Mouse (Mus musculus): Measurements from ENCODE around the gene Tas2r110. TPM values are rescaled to one million over a fixed set of nuclear protein-coding genes. Genes with fewer than 3 reads are reported as not detected.

Gene Tas2r110
- polyA plus RNA-seq (2012; rRNA removed) = not detected in 2 replicates

GRCm38 (mm10) chr6:132867708-132868107, at the start of gene Tas2r110:
Gene Tas2r110, plus strand, starts transcription at chr6:132868008.

GRCm38 (mm10) chr6:132846842-132847241, 21.0 kb upstream of the Tas2r110 start, which contains the start of gene Tas2r123:
Gene Tas2r123, plus strand, starts transcription at chr6:132847142.

GRCm38 (mm10) chr6:132855138-132855537, 12.7 kb upstream of the Tas2r110 start, which contains the start of gene Tas2r116:
Gene Tas2r116, plus strand, starts transcription at chr6:132855438.

GRCm38 (mm10) chr6:132892711-132893110, 24.9 kb downstream of the Tas2r110 start, which contains the start of gene Tas2r113:
Gene Tas2r113, plus strand, starts transcription at chr6:132893011.

GRCm38 (mm10) chr6:132909351-132909750, 41.5 kb downstream of the Tas2r110 start, which contains the start of gene Tas2r125:
Gene Tas2r125, plus strand, starts transcription at chr6:132909651.

Other genes starting within 250 kb of the Tas2r110 start
- gene A630073D07Rik, start 216.5 kb upstream of the Tas2r110 start, polyA plus RNA-seq (2012; rRNA removed) = not detected in 2 replicates
- gene Tas2r120, start 211.1 kb upstream of the Tas2r110 start, polyA plus RNA-seq (2012; rRNA removed) = not detected in 2 replicates
- gene Tas2r121, start 167.0 kb upstream of the Tas2r110 start, polyA plus RNA-seq (2012; rRNA removed) = not detected in 2 replicates
- gene Tas2r122, start 156.1 kb upstream of the Tas2r110 start, polyA plus RNA-seq (2012; rRNA removed) = not detected in 2 replicates
- not detected in 2 replicates for gene Tas2r115, start 130.0 kb upstream of the Tas2r110 start, polyA plus RNA-seq (2012; rRNA removed)
- not detected in 2 replicates for gene Tas2r124, start 113.3 kb upstream of the Tas2r110 start, polyA plus RNA-seq (2012; rRNA removed)
- not detected in 2 replicates for gene Tas2r102, start 105.9 kb upstream of the Tas2r110 start, polyA plus RNA-seq (2012; rRNA removed)
- gene Tas2r136, start 89.8 kb upstream of the Tas2r110 start, polyA plus RNA-seq (2012; rRNA removed) = not detected in 2 replicates
- not detected in 2 replicates for gene Tas2r117, start 65.2 kb upstream of the Tas2r110 start, polyA plus RNA-seq (2012; rRNA removed)
- gene Tas2r123, start 20.9 kb upstream of the Tas2r110 start, polyA plus RNA-seq (2012; rRNA removed) = not detected in 2 replicates
- gene Tas2r116, start 12.6 kb upstream of the Tas2r110 start, polyA plus RNA-seq (2012; rRNA removed) = not detected in 2 replicates
- not detected in 2 replicates for gene Tas2r113, start 25.0 kb downstream of the Tas2r110 start, polyA plus RNA-seq (2012; rRNA removed)
- gene Tas2r125, start 41.6 kb downstream of the Tas2r110 start, polyA plus RNA-seq (2012; rRNA removed) = not detected in 2 replicates
- not detected in 2 replicates for gene Tas2r129, start 83.1 kb downstream of the Tas2r110 start, polyA plus RNA-seq (2012; rRNA removed)
- not detected in 2 replicates for gene Tas2r131, start 89.9 kb downstream of the Tas2r110 start, polyA plus RNA-seq (2012; rRNA removed)
- not detected in 2 replicates for gene Tas2r109, start 113.0 kb downstream of the Tas2r110 start, polyA plus RNA-seq (2012; rRNA removed)
- gene Tas2r103, start 169.1 kb downstream of the Tas2r110 start, polyA plus RNA-seq (2012; rRNA removed) = not detected in 2 replicates
- gene Tas2r140, start 187.8 kb downstream of the Tas2r110 start, polyA plus RNA-seq (2012; rRNA removed) = not detected in 2 replicates
- gene Smim10l1, start 236.9 kb downstream of the Tas2r110 start, polyA plus RNA-seq (2012; rRNA removed) = 7.7 and 9.3 TPM in 2 replicates

Data from liver, embryonic 14 days (tissue).